Mouse (Mus musculus): ENCODE measurements around the gene Pomt2. TPM values are rescaled to one million over a fixed set of nuclear protein-coding genes. Genes with fewer than 3 reads are reported as not detected.

The Pomt2 gene
- polyA plus RNA-seq, 1 experiment, result 12.9 TPM

- H3K4me1 ChIP-seq (ENCODE audit: control insufficient read depth, insufficient read depth, low read length), result no peaks in the 10 kb centered on the region
- H3K4me3 ChIP-seq (ENCODE audit: low read depth, low read length), result no peak overlapping the region
- no peaks in the 10 kb centered on the region for H3K9me3 ChIP-seq (replicated peaks; ENCODE audit: control insufficient read depth, insufficient read depth, low read length, poor library complexity, severe bottlenecking)
- no peaks in the 10 kb centered on the region for H3K27me3 ChIP-seq (ENCODE audit: control insufficient read depth, insufficient read depth, low read length, poor library complexity, severe bottlenecking)
- TF ChIP-seq POLR2A (IDR thresholded peaks at IDR 0.05; ENCODE audit: insufficient read depth, low read length) (no peak), EP300 (IDR thresholded peaks at IDR 0.05; ENCODE audit: insufficient read depth, low read depth, low read length) (no peak), CTCF (IDR thresholded peaks at IDR 0.05; ENCODE audit: low read depth, low read length) (no peak)
- H3K27ac ChIP-seq (ENCODE audit: insufficient read depth, low read length), result no peak overlapping the region
- H3K36me3 ChIP-seq (ENCODE audit: control insufficient read depth, insufficient read depth, low read length, poor library complexity, severe bottlenecking), result no peaks in the 10 kb centered on the region
- no peak overlapping the region for H3K9ac ChIP-seq (ENCODE audit: low read depth, poor library complexity, severe bottlenecking)
Observed at GRCm38 (mm10) chr12:87057066-87057465, 90.7 kb downstream of the Pomt2 start.

Other genes starting within 250 kb of the Pomt2 start
- 21.2 and 23.5 TPM in 2 replicates for gene Cipc, start 200.9 kb downstream of the Pomt2 start, polyA plus RNA-seq (2011; ENCODE audit: insufficient read depth, insufficient read length, low read depth, missing spikeins)
- not detected in 2 replicates for gene Zdhhc22, start 157.5 kb downstream of the Pomt2 start, polyA plus RNA-seq (2011; ENCODE audit: insufficient read depth, insufficient read length, low read depth, missing spikeins)
- 0.99 and 1.1 TPM in 2 replicates for gene Tmem63c, start 126.6 kb downstream of the Pomt2 start, polyA plus RNA-seq (2011; ENCODE audit: insufficient read depth, insufficient read length, low read depth, missing spikeins)
- gene Ngb, start 45.4 kb downstream of the Pomt2 start, polyA plus RNA-seq (2011; ENCODE audit: insufficient read depth, insufficient read length, low read depth, missing spikeins), result 0.37 and 0.41 TPM in 2 replicates
- 34.2 and 40.5 TPM in 2 replicates for gene Gstz1, start 803 bp downstream of the Pomt2 start, polyA plus RNA-seq (2011; ENCODE audit: insufficient read depth, insufficient read length, low read depth, missing spikeins)
- 0.44 TPM in 1 of 2 replicates, not detected in the other for gene Samd15, start 51.8 kb upstream of the Pomt2 start, polyA plus RNA-seq (2011; ENCODE audit: insufficient read depth, insufficient read length, low read depth, missing spikeins)
- 13.0 and 13.4 TPM in 2 replicates for gene Tmed8, start 52.5 kb upstream of the Pomt2 start, polyA plus RNA-seq (2011; ENCODE audit: insufficient read depth, insufficient read length, low read depth, missing spikeins)
- gene Noxred1, start 90.8 kb upstream of the Pomt2 start, polyA plus RNA-seq (2011; ENCODE audit: insufficient read depth, insufficient read length, low read depth, missing spikeins), result 4.8 and 6.1 TPM in 2 replicates
- 31.0 and 33.8 TPM in 2 replicates for gene Vipas39, start 118.3 kb upstream of the Pomt2 start, polyA plus RNA-seq (2011; ENCODE audit: insufficient read depth, insufficient read length, low read depth, missing spikeins)
- 195 and 198 TPM in 2 replicates for gene Ahsa1, start 118.5 kb upstream of the Pomt2 start, polyA plus RNA-seq (2011; ENCODE audit: insufficient read depth, insufficient read length, low read depth, missing spikeins)
- 5.5 and 5.9 TPM in 2 replicates for gene Ism2, start 151.7 kb upstream of the Pomt2 start, polyA plus RNA-seq (2011; ENCODE audit: insufficient read depth, insufficient read length, low read depth, missing spikeins)
- 106 and 107 TPM in 2 replicates for gene Sptlc2, start 240.4 kb upstream of the Pomt2 start, polyA plus RNA-seq (2011; ENCODE audit: insufficient read depth, insufficient read length, low read depth, missing spikeins)

Measured in ES-Bruce4 (cell line).